Mouse (Mus musculus): ENCODE results near the gene Thra.

Gene Thra

DNA sequence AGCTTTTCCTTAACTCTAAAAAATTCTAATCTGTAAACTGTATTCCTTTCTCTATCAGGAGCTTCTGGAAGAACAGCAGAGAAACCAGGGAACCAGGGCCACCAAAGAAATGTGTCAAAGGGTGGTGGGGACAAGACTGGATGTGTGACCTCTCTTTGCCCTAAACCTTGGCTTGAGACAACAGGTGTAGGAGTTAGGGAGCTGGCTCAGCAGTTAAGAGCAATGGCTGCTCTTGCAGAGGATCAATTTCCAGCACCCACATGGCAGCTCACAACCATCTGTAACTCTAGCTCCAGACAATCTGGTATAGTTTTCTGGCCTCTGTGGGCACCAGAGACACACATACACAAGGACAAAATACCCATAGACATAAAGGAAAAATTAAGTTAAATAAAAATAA is 37.5 kb downstream of the Thra start:
- no peak for DNase-seq (ENCODE audit: low read depth, low spot score)

DNA sequence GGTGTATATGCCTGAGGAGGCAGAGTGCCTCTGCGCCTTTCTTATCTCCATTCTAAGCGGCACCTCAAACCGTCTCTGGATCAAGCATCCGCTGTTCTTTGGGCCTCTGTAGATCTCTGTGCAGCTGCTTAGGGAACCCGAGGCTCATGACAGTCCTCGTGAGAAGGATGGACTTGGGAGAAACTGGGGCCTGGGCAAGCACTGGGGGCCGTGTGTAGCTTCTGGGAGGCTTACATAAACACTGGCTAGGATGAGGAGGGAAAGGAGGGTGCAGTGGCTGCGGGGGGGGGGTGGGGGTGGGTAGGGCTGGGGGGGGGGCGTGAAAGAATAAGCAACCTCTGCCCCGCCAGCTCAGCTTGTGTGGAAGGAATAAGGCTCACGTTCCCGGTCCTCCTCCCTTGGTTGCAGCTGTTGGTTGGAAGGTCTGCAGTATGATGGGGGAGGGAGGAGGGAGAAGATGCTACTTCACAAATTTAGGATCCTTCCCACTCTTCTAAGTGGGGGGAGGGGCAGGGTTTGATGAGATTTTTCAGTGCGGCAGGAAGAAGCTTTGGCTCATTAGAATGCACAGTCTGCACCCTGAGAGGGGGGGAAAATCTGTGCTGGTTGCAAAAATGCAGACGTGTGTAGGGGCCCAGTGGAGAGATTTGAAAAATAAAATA is 41.5 kb downstream of the Thra start:
- no peak for DNase-seq (ENCODE audit: low read depth, low spot score)

DNA sequence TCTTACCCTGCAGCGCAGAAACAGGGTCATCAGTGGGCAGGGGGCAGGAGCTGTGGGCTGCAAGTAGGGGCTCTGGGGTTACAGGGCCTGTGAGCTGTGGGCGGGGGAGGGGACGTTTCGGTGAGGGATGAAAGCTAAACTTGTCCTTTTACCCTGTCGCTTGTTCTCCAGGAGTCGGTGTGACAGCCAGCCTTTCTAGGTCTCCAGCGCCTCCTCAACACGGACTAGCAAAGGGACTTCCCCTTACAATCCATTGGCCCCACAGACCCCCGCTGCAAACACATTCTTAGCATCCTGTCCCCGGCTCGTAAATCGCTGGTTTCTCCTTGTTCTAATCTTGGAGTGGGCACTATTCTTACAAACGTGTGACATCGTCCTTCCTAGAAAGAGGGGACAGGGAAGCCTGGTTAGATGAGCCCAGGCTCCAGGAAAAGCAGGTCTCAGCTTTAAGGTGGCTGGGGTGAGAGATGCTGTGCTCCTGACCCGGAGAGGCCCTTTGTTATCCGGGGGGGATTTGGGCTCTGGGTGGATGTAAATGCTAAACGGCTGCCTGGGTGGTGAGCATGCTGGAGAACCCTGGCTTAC is 42.3 kb downstream of the Thra start:
- DNase-seq (ENCODE audit: low read depth, low spot score) = peak; percentile 36

DNA sequence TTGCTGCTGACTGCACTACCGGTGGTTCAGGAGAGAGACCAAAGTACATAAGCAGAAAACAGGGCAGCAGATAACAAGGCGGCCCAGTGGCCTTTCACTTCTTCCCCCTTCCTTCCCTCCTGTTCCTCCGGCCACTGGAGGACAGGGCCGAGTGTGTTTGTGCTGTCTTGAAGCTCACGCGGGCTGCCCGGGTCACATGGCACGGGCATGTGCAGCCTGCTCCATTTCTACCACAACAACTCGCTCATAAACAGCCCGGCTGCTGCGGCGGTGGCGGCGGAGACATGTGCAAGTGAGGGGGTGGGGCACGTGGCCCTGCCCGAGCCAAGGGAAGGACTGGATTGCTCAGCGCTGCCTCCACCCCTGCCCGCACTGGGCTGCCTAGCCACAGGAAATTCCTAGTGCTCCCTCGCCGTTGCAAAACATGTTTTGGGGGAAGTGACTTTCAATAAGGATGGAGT is 42.8 kb downstream of the Thra start:
- DNase-seq (ENCODE audit: low read depth, low spot score) = peak; percentile 84

DNA sequence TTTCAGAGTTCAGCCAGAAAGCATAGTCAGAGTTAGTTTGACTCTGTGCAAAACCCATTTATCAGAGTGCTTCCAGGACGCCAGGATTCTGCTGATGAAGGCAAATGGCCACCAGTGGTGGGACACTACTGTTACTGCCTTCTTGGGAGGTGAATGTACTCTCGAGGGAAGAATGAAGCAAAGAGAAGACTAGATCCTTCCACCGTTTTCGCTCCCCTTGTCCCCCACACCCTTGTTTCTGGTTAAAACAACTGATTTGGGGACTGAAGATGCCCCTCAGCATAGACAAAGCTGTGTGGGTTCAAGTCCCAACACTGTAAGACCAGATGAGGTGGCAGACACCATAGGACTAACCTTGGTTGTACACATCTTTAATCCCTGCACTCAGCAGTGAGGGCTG is 43.7 kb downstream of the Thra start:
- DNase-seq (ENCODE audit: low read depth, low spot score) = no peak

DNA sequence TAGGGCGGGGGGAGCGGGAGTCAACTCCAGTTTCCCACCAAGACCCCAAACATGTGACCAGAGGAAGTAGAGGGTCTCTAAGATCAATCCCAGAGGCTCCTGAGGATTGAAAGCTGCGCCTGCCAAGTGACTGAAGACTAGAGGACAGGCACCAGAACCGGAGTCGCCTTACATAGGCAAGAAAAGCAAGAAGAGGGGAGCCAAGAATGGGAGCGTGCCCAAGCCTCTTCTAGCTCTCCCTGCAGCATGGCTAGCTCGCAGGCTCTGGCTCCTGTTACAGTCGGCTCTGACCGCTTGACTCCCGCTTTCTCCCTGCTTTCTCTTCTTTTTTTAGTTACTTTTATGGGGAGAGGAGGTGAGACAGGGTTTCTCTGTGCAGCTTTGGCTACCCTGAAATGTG is 44.8 kb downstream of the Thra start:
- no peak for DNase-seq (ENCODE audit: low read depth, low spot score)

DNA sequence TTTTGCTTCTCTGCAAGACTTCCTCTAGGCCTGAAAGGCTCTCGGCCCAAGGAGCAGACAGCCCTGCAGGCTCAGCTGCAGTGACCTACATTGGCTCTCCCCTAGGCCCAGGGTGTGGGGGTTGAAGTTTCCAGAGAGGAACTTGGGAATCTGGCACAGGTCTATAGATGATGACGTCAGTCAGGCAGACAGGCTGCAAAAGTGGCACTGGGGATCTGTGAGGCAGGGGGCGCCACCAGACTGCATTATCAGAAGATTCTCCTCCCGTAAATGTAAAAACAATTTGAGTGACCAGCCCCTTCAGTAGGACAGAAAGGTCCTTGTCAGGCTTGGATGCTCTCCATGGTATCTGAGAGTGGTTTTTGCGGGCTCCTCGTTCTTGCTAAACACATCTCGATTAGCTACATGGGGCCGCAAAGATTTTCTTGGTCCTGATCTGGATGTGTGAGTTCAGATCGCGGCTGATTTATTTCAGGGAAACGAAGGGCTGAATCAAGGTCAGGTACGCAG is 45.4 kb downstream of the Thra start:
- DNase-seq (ENCODE audit: low read depth, low spot score) = peak; percentile 57

DNA sequence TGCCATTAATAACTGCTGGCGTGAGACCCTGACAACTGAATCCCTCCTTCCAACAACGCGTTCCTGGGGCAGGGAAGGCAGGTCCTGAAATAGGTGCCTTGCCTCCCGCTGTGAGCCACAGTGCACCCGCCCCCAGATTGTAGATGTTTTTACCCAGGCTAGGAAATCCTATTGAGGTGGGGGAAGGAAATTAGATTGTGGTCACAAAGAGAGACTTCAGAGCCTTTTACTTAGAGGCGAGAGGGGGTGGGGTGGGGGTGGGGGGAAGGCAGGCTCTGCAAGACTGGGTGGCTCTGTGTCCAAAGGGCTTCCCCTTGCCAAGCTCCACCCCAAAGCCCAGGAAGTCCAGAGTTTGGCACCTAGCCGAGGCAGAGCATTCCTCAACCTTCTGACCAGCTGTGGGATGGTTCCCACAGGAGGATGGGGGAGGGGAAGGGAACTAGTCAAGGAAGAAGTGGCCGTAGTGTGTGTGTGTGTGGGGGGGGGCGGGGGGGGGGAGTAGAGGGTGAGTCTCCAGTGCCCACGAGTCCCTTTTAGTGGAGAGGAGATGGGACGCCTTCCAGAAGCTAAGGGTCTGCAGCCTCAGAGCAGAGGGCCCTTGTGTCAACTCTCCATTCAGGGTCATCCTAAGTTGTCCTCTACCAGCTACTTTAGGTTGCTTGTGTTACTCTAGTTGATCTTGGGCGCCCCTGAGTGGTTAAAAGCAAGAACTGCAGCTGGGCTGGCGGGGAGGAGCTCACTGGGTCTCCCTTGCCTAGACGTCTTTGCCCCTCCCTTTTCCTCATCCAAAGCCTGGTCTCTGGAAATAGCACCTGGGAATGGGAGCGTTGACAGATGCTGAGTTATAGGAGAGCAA is 46.1 kb downstream of the Thra start:
- DNase-seq (ENCODE audit: low read depth, low spot score) = peak; percentile 90

DNA sequence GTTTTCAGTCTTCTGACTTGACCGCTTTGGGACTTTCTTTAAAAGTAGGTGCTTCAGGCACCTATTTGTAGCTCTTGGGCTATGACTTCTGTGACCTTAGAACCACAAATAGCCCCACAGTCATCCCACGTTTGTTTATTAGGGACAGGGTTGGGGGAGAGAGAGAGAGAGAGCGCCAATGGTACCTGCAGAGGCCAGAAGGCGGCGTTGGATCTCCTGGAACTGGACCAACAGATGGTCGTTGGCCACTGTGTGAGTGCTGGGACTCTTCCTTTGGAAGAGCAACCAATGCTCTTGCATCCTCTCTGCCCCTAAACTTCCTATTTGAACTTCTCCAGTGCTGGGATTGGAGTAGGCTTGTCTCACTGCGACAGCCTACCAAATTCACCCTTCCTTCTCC is 46.8 kb downstream of the Thra start:
- DNase-seq (ENCODE audit: low read depth, low spot score) = peak; percentile 29

DNA sequence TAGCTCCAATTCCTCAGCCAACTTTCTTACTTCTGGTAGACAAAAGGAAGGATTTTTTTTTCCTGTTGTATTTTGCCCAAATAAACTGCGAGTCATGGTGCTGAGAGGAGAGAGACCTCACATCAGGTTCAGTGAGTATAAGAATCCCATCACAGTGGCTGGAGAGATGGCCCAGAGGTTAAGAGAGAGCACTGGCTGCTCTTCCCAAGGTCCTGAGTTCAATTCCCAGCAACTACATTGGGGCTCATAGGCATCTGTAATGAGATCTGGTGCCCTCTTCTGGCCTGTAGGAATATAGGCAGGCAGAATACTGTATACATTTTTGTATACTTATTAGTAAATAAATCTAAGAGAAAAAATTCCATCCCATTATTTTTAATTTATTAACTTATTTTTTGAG is 47.3 kb downstream of the Thra start:
- peak; percentile 51 for DNase-seq (ENCODE audit: low read depth, low spot score)

DNA sequence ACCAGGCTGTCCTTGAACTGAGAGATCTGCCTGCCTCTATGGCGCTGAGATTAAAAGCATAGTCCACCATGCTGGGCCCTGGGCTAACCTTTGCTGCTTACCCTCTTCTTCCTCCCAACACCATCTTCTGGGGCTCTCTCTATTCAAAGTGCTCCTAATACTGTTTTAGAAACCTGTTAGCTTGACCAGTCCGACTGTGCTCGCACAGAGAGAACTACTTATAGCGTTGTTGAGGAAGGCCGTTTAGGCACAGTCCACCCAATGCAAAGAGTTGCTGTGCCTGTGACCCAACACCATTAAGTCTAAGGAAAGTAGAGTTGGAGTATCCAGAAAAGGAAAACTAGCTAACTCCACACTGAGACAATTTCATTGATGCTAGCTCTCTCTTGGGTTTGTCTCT is 47.7 kb downstream of the Thra start:
- DNase-seq (ENCODE audit: low read depth, low spot score) = no peak

DNA sequence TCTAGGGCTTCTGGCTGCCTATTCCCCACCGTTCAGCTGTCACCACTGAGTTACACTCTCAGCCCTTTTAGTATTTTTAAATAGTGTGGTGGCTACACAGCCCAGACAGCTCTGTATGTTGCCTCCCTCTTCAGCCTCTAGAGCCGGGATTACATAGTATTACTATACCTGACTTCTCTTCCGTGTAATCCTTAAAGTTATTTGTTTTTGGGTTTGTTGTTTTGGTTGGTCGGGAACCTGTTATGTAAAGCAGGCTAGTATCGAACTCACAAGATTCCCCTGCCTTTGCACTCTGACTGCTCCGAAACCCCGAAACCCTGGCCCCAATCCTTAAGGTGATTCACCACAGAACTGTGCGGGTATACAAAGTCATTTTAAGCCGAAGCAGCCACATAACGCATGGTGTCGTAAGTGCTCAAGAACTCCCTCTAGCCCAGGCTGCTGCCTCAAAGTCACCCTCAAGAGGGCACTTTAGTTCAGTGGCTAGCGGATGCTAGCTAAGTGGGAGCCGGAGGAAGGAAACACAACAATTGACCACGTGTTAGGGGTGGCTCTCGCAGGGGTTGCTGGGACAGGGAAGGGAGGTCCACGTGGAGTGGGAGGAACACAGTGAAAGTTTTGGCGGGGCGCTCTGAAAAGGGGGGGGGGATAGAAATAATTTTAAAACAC is 48.2 kb downstream of the Thra start:
- peak; percentile 94 for DNase-seq (ENCODE audit: low read depth, low spot score)

DNA sequence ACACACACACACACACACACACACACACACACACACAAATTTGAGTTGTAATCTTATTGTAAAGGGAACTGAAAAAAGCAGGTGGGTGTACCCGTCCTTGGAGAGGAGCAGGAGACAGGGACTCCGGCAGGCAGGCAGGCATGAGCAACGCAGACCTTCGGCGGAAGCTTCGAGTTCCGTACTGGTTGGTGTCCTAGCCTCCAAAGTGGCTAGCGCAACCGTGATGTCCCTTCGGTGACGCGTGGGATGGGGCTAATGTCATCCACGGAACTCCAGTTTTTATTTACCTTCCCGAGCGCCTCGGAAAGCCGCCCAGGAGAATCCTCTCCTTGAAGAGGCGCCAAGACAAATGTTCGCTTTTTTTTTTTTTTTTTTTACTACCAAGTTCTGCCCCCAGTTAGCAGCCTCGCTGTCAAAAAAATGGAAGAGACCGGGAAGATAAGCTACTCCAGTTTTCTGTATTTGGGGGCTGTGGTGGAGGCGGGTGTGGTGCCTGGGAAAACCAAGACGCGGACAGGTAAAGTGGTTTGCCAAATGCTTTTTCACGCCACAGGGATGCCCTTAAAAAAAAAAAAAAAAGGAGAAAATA is 48.9 kb downstream of the Thra start:
- DNase-seq (ENCODE audit: low read depth, low spot score) = no peak

DNA sequence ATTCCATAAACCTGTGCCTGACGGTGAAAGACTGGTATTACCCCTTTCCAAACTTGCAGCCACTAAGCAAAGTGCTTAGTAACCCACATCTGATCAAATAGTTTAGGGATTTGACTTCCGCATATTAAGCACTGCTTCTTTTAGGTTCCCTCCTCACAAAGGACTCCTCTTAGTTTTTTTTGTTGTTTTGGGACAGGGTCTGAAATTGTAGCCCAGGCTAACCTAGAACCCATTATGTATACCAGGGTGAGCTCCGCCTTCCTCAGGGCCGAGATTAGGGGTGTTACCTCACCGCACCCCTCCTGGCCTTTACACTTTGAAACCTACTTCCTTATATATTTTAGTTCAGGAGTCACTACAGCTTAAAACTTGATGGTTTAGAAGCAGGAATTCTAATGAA is 49.4 kb downstream of the Thra start:
- DNase-seq (ENCODE audit: low read depth, low spot score) = no peak

DNA sequence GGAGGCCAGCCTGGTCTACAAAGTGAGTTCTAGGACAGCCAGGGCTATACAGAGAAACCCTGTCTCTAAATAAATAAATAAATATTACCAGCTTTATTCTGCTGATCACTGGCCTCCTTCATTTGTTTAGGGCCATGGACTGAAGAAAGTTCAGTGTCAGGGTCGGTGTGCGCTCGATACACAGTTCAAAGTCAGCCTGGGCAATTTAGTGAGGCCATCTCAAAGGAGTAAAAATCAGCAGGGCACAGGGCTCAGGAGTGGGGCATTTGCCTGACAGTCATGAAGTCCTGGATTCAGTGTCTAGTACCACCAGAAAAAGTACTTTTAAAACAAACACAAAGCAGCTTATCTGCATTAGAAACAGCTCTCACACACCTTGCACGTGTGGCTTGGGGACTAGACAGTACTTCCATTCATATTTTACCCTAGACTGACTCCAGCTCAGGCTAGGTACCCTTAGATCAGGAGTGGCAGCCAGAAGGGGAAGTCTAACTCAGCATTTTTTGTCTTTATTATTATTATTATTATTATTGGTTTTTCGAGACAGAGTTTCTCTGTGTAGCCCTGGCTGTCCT is 50.3 kb downstream of the Thra start:
- DNase-seq (ENCODE audit: low read depth, low spot score) = no peak

DNA sequence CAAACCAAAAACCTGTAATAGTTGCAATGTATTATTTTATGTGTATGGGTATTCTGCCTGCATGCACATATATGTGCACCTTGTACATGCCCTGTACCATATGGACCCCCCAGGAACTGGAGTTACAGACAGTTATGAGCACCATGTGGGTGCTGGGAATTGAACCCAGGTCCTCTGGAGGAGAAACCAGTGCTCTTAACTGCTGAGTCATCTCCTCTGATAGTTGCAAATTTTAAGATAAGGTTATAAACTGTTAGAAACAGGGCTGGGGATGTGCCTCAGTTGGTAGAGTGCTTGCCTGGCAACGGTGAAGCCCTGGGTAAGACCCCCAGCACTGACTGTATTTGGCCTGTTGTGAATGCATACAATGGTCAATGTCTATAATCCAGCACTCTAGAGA is 51.0 kb downstream of the Thra start:
- DNase-seq (ENCODE audit: low read depth, low spot score) = no peak

DNA sequence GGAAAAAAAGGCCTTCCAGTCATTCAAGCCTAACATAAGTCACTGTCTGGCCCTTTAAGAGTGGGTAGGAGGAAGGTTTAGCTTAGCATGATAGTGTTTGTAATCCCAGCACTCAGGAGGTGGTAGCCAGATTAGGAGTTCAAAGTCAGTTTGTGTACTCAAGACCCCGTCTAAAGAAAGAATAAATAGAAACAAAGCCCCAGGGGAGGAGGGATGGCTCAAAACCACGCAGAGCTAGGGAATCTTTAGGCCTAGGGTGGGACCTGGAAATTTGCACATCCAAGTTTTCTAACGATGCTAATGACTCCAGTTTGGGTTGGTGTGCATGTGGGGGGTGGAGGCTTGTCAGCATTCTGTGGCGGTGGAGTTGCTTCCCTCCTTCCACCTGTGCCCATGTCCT is 51.6 kb downstream of the Thra start:
- no peak for DNase-seq (ENCODE audit: low read depth, low spot score)

DNA sequence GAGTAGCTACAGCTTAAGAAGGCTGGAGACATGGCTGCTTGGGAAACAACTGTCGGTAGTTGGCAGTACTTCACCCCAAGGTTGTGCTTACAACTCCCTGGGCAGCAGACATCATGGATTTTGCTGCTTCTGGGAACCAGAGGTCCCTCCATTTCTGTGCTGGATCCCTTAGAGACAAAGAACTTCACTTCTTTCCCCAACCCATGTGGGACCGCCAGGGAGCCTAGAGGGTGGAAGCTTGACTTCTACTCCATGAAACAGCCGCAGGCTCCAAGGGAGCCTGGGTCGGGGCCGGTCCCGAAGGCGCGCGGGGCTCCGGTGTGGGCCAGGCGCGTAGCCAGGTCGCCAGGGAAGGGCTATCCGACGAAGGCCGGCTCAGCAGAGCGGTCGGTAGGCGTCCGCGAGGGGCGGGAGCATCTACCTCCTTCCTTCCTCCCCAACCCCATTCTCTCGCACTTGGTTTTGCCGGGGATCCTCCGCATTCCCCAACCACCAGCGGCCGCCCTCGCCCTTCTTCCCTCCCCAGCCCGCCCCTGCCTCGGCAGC is 54.1 kb downstream of the Thra start:
- DNase-seq (ENCODE audit: low read depth, low spot score) = peak; percentile 67

DNA sequence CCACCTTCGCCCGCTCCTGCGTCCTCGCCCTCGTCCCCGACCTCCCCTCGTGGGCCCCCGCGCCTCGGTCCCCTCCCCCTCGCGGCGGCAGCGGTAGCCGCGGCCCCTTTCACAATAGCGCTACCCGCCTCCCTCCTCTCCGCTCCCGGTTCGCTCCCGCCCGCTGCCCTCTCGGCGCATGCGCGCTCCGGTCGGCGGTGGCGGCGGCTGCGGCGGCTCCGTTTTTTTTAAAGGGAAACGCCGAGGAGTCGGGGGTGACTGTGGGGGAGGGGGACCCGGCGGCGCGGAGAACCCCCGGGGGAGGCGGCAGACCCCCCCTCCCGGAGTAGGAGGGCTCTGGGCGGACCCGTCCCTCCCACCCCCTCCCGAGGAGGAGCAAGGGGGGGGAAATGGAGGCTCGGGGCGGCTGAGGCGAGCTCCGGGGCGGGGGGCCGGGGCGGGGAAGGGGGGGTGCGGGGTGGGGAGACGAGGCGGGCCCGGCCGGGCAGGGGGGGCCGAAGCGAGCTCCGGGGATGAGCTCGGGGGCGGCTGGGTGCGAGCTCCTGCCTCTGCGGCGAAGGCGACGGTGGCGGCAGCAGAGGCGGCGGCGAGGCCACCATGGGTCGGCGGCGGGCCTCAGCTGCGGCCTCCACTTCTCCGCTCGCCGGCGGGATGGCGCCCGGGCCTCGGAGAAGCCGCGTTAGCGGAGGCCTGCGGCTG is 54.7 kb downstream of the Thra start, which contains the start of gene Msl1:
Gene Msl1 (plus strand): TSS at position 502 of the 699 bp plus-strand sequence.
- peak; percentile 92 for DNase-seq (ENCODE audit: low read depth, low spot score)
